ENCODE assay signal across 3 mouse cellular contexts in genomic region chr8:104087878-104088277, GRCm38 (mm10). TPM values are rescaled to one million over a fixed set of nuclear protein-coding genes. Genes with fewer than 3 reads are reported as not detected.
"Had no signal": no experiment of that assay in that cellular context is flagged by ENCODE, and none has a peak within 500 bp of the region (broad histone marks: within the 10 kb centered on the region; RNA-seq: fewer than 3 reads in every experiment).

No protein-coding gene starts in this region.

RNA-seq across cellular contexts. Expression of gene Cdh5, which starts 13.5 kb away (rescaled TPM):
- total RNA-seq: megakaryocyte progenitor cell, adult 5-6 weeks; megakaryocyte-erythroid progenitor cell, adult 5-6 weeks; monocyte, adult 5-6 weeks had no signal
